Mouse (Mus musculus): ENCODE results near the gene Ntn3. TPM values are rescaled to one million over a fixed set of nuclear protein-coding genes. Genes with fewer than 3 reads are reported as not detected.

The Ntn3 gene
- polyA plus RNA-seq, 1 experiment from 2014 or later: 4.9 TPM

DNA sequence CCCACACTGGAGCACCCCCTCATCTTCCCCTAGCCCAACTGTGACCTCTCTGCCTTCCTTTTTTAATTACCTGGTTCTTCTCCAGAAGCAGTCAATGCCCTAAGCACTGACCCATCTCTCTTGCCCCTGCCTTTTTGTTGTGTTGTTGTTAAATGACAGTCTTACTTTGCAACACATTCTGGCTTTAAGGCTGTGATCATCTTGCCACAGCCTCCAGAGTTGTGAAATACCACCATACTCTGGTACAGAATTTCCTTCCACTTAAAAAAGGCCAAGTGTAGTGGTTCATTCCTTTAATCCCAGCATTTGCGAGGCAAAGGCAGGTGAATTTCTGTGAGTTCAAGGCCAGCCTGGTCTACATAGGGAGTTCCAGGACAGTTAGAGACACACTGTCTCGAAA, 18.4 kb downstream of the Ntn3 start:
- H3K36me3 ChIP-seq (ENCODE audit: control insufficient read depth, insufficient read depth, low read length): no peaks in the 10 kb centered on the region
- no peak for DNase-seq (ENCODE audit: low spot score)
- no peak overlapping the region for H3K4me3 ChIP-seq (ENCODE audit: low read depth, low read length)
- ATAC-seq (replicated peaks; ENCODE audit: low FRiP score): no peak
- no peaks in the 10 kb centered on the region for H3K4me1 ChIP-seq (replicated peaks; ENCODE audit: control insufficient read depth, insufficient read depth, low read length)
- no peak overlapping the region for H3K9ac ChIP-seq (ENCODE audit: low read length)
- no peaks in the 10 kb centered on the region for H3K9me3 ChIP-seq (ENCODE audit: control insufficient read depth, low read length)
- no peak overlapping the region for H3K4me2 ChIP-seq (ENCODE audit: low read depth, low read length, severe bottlenecking)
- WGBS: 88% methylated on average over 2 of the region's 2 CpGs
- no peak overlapping the region for H3K27ac ChIP-seq (ENCODE audit: low read depth, low read length)
- H3K27me3 ChIP-seq (ENCODE audit: control insufficient read depth, insufficient read depth, low read length): no peaks in the 10 kb centered on the region

DNA sequence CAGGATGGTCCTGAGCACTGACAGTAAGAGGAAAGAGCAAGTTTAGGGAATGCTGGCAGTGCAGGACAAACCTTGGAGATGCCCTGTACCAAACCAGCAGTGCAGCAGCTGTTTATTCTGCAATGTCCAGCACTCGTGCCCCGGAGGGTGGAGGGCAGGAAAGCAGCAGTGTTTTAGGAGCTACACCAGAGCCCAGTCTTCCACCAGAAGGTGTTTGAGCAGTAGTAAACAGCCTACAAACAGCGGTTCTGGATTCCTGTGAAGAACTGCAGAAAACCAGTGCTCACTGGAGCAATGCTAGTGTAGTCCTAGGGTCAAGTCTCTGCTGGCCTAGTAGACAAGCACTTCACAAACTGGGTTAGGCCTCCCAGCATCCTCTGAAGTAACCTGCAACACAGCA, 35.1 kb downstream of the Ntn3 start:
- DNase-seq (ENCODE audit: low spot score): no peak
- Histone ChIP-seq H3K36me3 (ENCODE audit: control insufficient read depth, insufficient read depth, low read length) (no peaks in the 10 kb centered on the region), H3K27ac (ENCODE audit: low read depth, low read length) (no peak overlapping the region), H3K4me2 (ENCODE audit: low read depth, low read length, severe bottlenecking) (no peak overlapping the region), H3K4me1 (replicated peaks; ENCODE audit: control insufficient read depth, insufficient read depth, low read length) (no peaks in the 10 kb centered on the region; the same call in 1 of the 2 replicates), H3K4me3 (ENCODE audit: low read depth, low read length) (no peak overlapping the region), H3K9ac (ENCODE audit: low read length) (no peak overlapping the region), H3K9me3 (ENCODE audit: control insufficient read depth, low read length) (no peaks in the 10 kb centered on the region), H3K27me3 (ENCODE audit: control insufficient read depth, insufficient read depth, low read length) (no peaks in the 10 kb centered on the region)
- ATAC-seq (replicated peaks; ENCODE audit: low FRiP score): no peak
- WGBS: 74% methylated on average over 3 of the region's 3 CpGs

DNA sequence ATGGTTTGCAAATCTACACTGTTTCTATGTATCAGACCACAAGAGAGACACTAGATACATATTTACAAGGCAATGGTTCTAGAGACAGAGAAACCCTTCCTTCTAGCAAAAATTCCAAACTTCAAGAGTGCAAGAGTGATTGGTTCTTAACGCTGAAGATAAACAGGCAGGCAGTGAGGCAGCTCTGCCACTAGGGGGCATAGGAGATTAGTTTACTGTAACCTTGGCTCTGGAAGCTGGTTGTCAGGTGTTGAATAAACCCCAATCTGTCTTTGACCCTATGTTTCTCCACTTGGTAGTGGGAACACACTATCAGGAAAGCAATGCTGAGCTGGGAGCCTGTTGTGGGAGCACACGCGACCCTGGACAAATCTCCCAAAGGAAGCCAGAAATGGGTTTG, 35.9 kb downstream of the Ntn3 start:
- H3K4me2 ChIP-seq (ENCODE audit: low read depth, low read length, severe bottlenecking): no peak overlapping the region
- H3K4me3 ChIP-seq (ENCODE audit: low read depth, low read length): no peak overlapping the region
- DNase-seq (ENCODE audit: low spot score) (peak; percentile 75), ATAC-seq (replicated peaks; ENCODE audit: low FRiP score) (no peak)
- H3K4me1 ChIP-seq (replicated peaks; ENCODE audit: control insufficient read depth, insufficient read depth, low read length): peaks cover under 1% of the 10 kb centered on the region; the same call in 1 of the 2 replicates
- no peak overlapping the region for H3K27ac ChIP-seq (ENCODE audit: low read depth, low read length)
- no peak overlapping the region for H3K9ac ChIP-seq (ENCODE audit: low read length)
- H3K36me3 ChIP-seq (ENCODE audit: control insufficient read depth, insufficient read depth, low read length): no peaks in the 10 kb centered on the region
- 9% methylated on average over 3 of the region's 3 CpGs for WGBS
- no peaks in the 10 kb centered on the region for H3K27me3 ChIP-seq (ENCODE audit: control insufficient read depth, insufficient read depth, low read length)
- H3K9me3 ChIP-seq (ENCODE audit: control insufficient read depth, low read length): no peaks in the 10 kb centered on the region

DNA sequence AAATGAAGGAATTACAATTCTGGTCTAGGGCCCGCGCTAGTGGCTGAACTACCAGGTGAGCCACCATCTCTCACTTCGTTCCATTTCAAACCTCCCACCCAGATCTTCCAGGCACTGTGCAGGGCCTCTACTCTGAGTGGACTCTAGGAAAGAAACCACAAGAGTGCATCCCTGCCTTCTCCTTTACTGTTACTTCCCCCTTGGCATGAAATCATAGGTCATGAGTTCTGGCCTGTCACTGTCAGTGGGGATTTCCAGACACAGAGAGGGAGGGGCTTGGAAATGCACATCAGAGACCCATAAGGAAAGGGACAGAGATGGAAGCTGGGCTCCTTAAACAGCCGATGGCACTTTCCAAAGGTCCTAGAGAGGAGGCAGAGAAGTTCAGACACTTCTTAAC, 37.6 kb downstream of the Ntn3 start:
- Histone ChIP-seq H3K36me3 (ENCODE audit: control insufficient read depth, insufficient read depth, low read length) (no peaks in the 10 kb centered on the region; the same call in 1 of the 2 replicates), H3K9me3 (ENCODE audit: control insufficient read depth, low read length) (no peaks in the 10 kb centered on the region), H3K27ac (ENCODE audit: low read depth, low read length) (no peak overlapping the region), H3K4me2 (ENCODE audit: low read depth, low read length, severe bottlenecking) (no peak overlapping the region), H3K4me3 (ENCODE audit: low read depth, low read length) (no peak overlapping the region), H3K4me1 (replicated peaks; ENCODE audit: control insufficient read depth, insufficient read depth, low read length) (peaks cover 8% of the 10 kb centered on the region; the same call in 1 of the 2 replicates), H3K27me3 (ENCODE audit: control insufficient read depth, insufficient read depth, low read length) (no peaks in the 10 kb centered on the region), H3K9ac (ENCODE audit: low read length) (no peak overlapping the region)
- 89% methylated on average over 4 of the region's 4 CpGs for WGBS
- no peak for DNase-seq (ENCODE audit: low spot score)
- ATAC-seq (replicated peaks; ENCODE audit: low FRiP score): no peak

DNA sequence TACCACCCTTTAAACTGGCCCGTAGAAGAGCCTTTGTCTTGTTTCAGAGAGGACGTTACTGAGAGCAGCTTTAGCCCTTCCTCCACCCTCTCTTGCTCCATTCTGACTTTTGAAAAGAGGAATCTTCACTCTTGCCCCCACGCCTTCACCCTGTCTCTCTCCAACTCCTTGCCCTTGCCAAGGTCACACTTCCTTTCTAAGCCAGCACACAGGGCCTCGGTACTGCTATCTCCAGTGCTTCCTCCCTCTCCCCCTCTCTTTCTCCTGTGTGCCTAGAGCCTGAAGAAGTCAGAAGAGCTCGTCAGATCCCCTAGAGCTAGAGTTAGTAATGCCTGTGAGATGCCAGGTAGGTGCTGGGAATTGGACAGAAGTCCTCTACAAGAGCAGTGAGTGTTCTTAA, 38.6 kb downstream of the Ntn3 start:
- H3K9ac ChIP-seq (ENCODE audit: low read length): no peak overlapping the region
- DNase-seq (ENCODE audit: low spot score) (no peak), ATAC-seq (replicated peaks; ENCODE audit: low FRiP score) (no peak)
- H3K4me2 ChIP-seq (ENCODE audit: low read depth, low read length, severe bottlenecking): no peak overlapping the region
- no peaks in the 10 kb centered on the region for H3K9me3 ChIP-seq (ENCODE audit: control insufficient read depth, low read length)
- peaks cover 8% of the 10 kb centered on the region; the same call in 1 of the 2 replicates for H3K4me1 ChIP-seq (replicated peaks; ENCODE audit: control insufficient read depth, insufficient read depth, low read length)
- H3K27ac ChIP-seq (ENCODE audit: low read depth, low read length): no peak overlapping the region
- H3K4me3 ChIP-seq (ENCODE audit: low read depth, low read length): no peak overlapping the region
- H3K27me3 ChIP-seq (ENCODE audit: control insufficient read depth, insufficient read depth, low read length): no peaks in the 10 kb centered on the region
- no peaks in the 10 kb centered on the region; the same call in 1 of the 2 replicates for H3K36me3 ChIP-seq (ENCODE audit: control insufficient read depth, insufficient read depth, low read length)
- 78% methylated on average over 5 of the region's 5 CpGs for WGBS

DNA sequence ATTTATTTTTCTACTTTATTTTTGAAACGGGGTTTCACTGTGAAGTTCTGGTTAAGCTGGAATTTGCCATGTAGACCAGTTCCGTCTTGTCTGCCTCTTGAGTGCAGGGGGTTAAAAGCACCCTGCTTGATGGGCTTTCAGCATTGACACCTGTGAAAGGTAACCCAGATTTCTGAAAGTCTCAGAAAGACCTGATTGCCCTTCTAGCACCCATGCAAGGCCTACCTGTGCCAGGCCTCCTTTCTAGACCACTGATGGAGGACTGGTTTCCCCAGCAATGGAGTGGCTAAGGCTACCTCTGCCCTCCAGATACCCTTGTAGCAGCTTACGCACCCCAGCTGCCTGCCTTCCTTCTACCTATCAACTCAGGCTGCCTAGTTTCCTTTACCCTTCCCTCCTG, 39.2 kb downstream of the Ntn3 start:
- no peaks in the 10 kb centered on the region; the same call in 1 of the 2 replicates for H3K36me3 ChIP-seq (ENCODE audit: control insufficient read depth, insufficient read depth, low read length)
- peak overlapping the region; percentile 90 for H3K9ac ChIP-seq (ENCODE audit: low read length)
- WGBS: 66% methylated on average over 3 of the region's 3 CpGs
- DNase-seq (ENCODE audit: low spot score): no peak
- H3K4me3 ChIP-seq (ENCODE audit: low read depth, low read length): peak overlapping the region; percentile 93
- H3K27ac ChIP-seq (ENCODE audit: low read depth, low read length): no peak overlapping the region; the same call in 1 of the 2 replicates
- peak overlapping the region; percentile 87 for H3K4me2 ChIP-seq (ENCODE audit: low read depth, low read length, severe bottlenecking)
- ATAC-seq (replicated peaks; ENCODE audit: low FRiP score): no peak
- peaks cover 8% of the 10 kb centered on the region; the same call in 1 of the 2 replicates for H3K4me1 ChIP-seq (replicated peaks; ENCODE audit: control insufficient read depth, insufficient read depth, low read length)
- H3K9me3 ChIP-seq (ENCODE audit: control insufficient read depth, low read length): no peaks in the 10 kb centered on the region
- no peaks in the 10 kb centered on the region for H3K27me3 ChIP-seq (ENCODE audit: control insufficient read depth, insufficient read depth, low read length)

DNA sequence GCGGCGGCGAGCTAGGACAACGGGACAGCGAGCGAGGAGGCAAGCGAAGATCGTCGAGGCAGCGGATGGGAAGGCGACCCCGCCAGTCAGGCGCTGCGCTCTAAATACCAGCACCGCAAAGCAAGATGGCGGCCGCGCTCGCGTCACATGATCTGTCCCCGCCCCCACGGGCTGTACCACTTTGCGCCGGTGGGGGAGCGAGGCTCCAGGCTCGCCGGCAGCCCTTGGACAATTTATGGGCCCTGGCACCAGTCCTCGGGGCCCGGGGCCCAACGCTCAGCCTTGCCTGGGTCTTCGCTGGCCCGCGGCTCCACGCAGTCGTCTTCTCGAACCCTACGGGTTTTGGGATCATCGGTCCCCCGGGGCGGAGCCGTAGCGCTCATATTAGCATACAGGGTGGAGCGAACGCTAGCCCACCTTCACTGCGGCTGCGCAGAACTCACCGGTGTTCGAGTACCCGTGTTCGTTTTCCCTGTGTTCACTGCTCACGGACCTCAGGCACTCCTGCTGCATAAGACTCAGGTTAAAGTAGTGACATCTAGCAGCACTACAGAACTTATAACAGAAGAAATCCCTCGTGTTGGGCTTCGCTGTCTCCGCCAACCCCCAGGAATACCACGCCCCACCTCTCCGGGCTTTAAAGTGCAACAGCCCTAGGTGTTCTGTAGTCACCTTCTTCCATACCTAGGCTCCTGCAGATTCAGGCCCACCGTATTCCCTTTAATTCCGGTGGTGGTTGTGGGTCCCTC, 39.8 kb downstream of the Ntn3 start, which contains the start of gene Atp6v0c:
Gene Atp6v0c (minus strand): TSS at position 386 of the 749 bp plus-strand sequence.
- Histone ChIP-seq H3K4me1 (replicated peaks; ENCODE audit: control insufficient read depth, insufficient read depth, low read length) (peaks cover 8% of the 10 kb centered on the region; the same call in 1 of the 2 replicates), H3K36me3 (ENCODE audit: control insufficient read depth, insufficient read depth, low read length) (no peaks in the 10 kb centered on the region; the same call in 1 of the 2 replicates), H3K27ac (ENCODE audit: low read depth, low read length) (peak within 1 kb of the TSS; percentile 96), H3K4me3 (ENCODE audit: low read depth, low read length) (peak within 1 kb of the TSS; percentile 93), H3K9ac (ENCODE audit: low read length) (peak within 1 kb of the TSS; percentile 90), H3K9me3 (ENCODE audit: control insufficient read depth, low read length) (no peaks in the 10 kb centered on the region), H3K4me2 (ENCODE audit: low read depth, low read length, severe bottlenecking) (peak within 1 kb of the TSS; percentile 87), H3K27me3 (ENCODE audit: control insufficient read depth, insufficient read depth, low read length) (no peaks in the 10 kb centered on the region)
- under 1% methylated on average over 58 of the region's 58 CpGs for WGBS
- DNase-seq (ENCODE audit: low spot score) (peak; percentile 96), ATAC-seq (replicated peaks; ENCODE audit: low FRiP score) (peak; percentile 90)

DNA sequence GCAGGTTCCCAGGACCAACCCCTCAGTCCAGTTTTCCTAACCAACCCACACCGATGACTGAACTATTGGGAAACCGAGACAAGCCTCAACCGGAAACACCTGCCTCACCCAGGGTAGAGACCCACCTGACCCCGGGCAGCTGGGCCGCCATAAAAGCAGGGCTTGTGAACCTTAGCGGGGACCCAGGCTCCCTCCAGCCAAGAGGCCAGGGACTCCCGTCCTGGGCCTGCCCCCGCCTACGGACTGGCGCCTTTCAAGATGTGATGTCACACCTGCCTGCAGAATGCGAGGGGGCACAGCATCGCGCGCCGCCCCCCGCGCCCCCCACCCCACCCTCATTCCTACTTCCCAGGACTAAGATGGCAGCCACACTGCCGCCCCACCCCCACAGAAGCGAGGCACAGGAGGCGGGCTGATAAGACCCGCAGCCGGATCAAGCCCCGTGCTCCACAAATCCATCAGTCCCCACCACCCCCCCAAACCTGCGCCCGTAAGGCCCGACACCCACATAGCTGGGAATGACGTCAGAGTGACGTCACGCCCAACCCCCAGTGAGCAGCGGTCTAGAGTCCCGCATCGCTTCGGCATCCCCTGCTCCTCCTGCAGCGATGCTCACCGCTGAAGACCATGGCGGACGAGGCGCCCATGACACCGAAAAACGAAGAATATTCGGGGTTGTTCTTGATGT, 40.6 kb downstream of the Ntn3 start:
- Histone ChIP-seq H3K9me3 (ENCODE audit: control insufficient read depth, low read length) (no peaks in the 10 kb centered on the region), H3K36me3 (ENCODE audit: control insufficient read depth, insufficient read depth, low read length) (no peaks in the 10 kb centered on the region; the same call in 1 of the 2 replicates), H3K27me3 (ENCODE audit: control insufficient read depth, insufficient read depth, low read length) (no peaks in the 10 kb centered on the region), H3K4me1 (replicated peaks; ENCODE audit: control insufficient read depth, insufficient read depth, low read length) (peaks cover 8% of the 10 kb centered on the region; the same call in 1 of the 2 replicates), H3K9ac (ENCODE audit: low read length) (peak overlapping the region; percentile 90), H3K4me2 (ENCODE audit: low read depth, low read length, severe bottlenecking) (peak overlapping the region; percentile 87), H3K27ac (ENCODE audit: low read depth, low read length) (peak overlapping the region; percentile 96), H3K4me3 (ENCODE audit: low read depth, low read length) (peak overlapping the region; percentile 93)
- under 1% methylated on average over 39 of the region's 41 CpGs for WGBS
- peak; percentile 84 for DNase-seq (ENCODE audit: low spot score)
- ATAC-seq (replicated peaks; ENCODE audit: low FRiP score): peak; percentile 74

Measured in forebrain, embryonic 11.5 days (tissue).